Mouse (Mus musculus): ENCODE data around the gene Gm10160.

DNA sequence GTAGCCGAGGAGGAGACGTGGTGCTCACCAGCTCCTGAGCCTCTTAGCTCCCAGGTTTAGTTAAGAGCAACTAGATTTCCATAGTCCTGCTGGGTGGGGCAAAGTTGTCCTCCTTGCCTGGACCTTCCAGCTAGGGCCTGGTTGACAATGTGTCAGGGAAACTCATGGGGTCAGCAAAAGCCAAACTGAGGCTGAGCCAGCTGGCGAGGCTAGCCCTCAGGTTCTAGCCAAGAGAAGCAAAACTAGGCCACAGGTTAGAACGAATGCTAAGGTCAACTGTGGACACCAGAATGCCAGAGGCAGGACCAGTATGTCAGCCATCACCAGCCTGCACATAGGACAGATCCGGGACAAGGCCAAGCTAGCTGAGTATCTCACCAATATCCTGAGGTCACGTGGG lies 14.2 kb downstream of the Gm10160 start:
- TF ChIP-seq CTCF (IDR thresholded peaks at IDR 0.05; ENCODE audit: borderline replicate concordance, insufficient read depth, low read length), result no peak
- no peak for TF ChIP-seq POLR2A (IDR thresholded peaks at IDR 0.05; ENCODE audit: low read depth, low read length)
